Mouse (Mus musculus) brain, adult 2 months (tissue): ENCODE data around the gene Acadvl.

Source experiments
- DNase-seq: peaks from one replicate; pipeline ENCODE4 v3.0.0; 2011; ENCODE audit warnings: low read depth, low spot score

The Acadvl gene

GRCm38 (mm10) chr11:70001865-70002264 is 13.3 kb downstream of the Acadvl start:
- DNase-seq, result no peak

GRCm38 (mm10) chr11:70001159-70001558 is 14.1 kb downstream of the Acadvl start:
- no peak for DNase-seq

- peak; percentile 99 for DNase-seq
Measured at GRCm38 (mm10) chr11:70000396-70000898, 14.8 kb downstream of the Acadvl start, which contains the start of gene Dvl2. Gene Dvl2 (plus strand): TSS chr11:70000595.

GRCm38 (mm10) chr11:69999666-70000065 is 15.5 kb downstream of the Acadvl start:
- no peak for DNase-seq

GRCm38 (mm10) chr11:69998567-69999491 is 16.4 kb downstream of the Acadvl start:
- DNase-seq, result no peak

GRCm38 (mm10) chr11:69997070-69997509 is 18.1 kb downstream of the Acadvl start:
- peak; percentile 79 for DNase-seq

GRCm38 (mm10) chr11:69996161-69997061 is 18.8 kb downstream of the Acadvl start:
- no peak for DNase-seq

GRCm38 (mm10) chr11:69995391-69995960 is 19.7 kb downstream of the Acadvl start, which contains the start of gene Phf23:
Gene Phf23 (plus strand): TSS chr11:69995777.
- peak; percentile 100 for DNase-seq

GRCm38 (mm10) chr11:69994401-69995090 is 20.7 kb downstream of the Acadvl start:
- DNase-seq, result no peak

GRCm38 (mm10) chr11:69992932-69993331 is 22.3 kb downstream of the Acadvl start:
- DNase-seq, result no peak

GRCm38 (mm10) chr11:69992396-69992795 is 22.8 kb downstream of the Acadvl start:
- no peak for DNase-seq

GRCm38 (mm10) chr11:69991711-69992110 is 23.5 kb downstream of the Acadvl start:
- no peak for DNase-seq

- DNase-seq, result peak; percentile 99
Measured at GRCm38 (mm10) chr11:69990850-69991691, 24.1 kb downstream of the Acadvl start, which contains the start of gene Gabarap. Gene Gabarap (plus strand): TSS chr11:69991143.

- DNase-seq, result no peak
Measured at GRCm38 (mm10) chr11:69989949-69990348, 25.3 kb downstream of the Acadvl start.

GRCm38 (mm10) chr11:69984431-69984830 is 30.8 kb downstream of the Acadvl start:
- no peak for DNase-seq

- no peak for DNase-seq
Measured at GRCm38 (mm10) chr11:69983377-69983776, 31.8 kb downstream of the Acadvl start.

- DNase-seq, result no peak
Measured at GRCm38 (mm10) chr11:69982877-69983276, 32.3 kb downstream of the Acadvl start.

- DNase-seq, result no peak
Measured at GRCm38 (mm10) chr11:69982225-69982624, 33.0 kb downstream of the Acadvl start, which contains the start of gene Elp5. Gene Elp5 (minus strand): TSS chr11:69982517.

- no peak for DNase-seq
Measured at GRCm38 (mm10) chr11:69981141-69981762, 34.0 kb downstream of the Acadvl start, which contains the start of gene Ctdnep1. Gene Ctdnep1 (plus strand): TSS chr11:69981156.
